In genomic region chr16:30511563-30512340, GRCm38 (mm10) we compare ENCODE assay signal across 9 mouse cellular contexts. TPM values are rescaled to one million over a fixed set of nuclear protein-coding genes. Genes with fewer than 3 reads are reported as not detected.
DNase-seq lines count a peak whose midpoint lies in the region; ATAC-seq and TF ChIP-seq lines count a peak whose summit lies in the region.
"Had no signal": no experiment of that assay in that cellular context is flagged by ENCODE, and none has a peak within 500 bp of the region (broad histone marks: within the 10 kb centered on the region; RNA-seq: fewer than 3 reads in every experiment).

No protein-coding gene starts in this region.

- no peak for TF ChIP-seq POLR2A in cortical plate, adult 2 months (IDR thresholded peaks at IDR 0.05; ENCODE audit: extremely low read depth, insufficient read depth, low read length)

- peak overlapping the region; percentile 72; the same call in 1 of the 2 replicates for H3K4me3 ChIP-seq in kidney, embryonic 14.5 days (ENCODE audit: low read length)
- peak overlapping the region; percentile 37; the same call in 1 of the 2 replicates for H3K4me3 ChIP-seq in cortical plate, adult 2 months (ENCODE audit: insufficient read depth, low read length)
- H3K4me3 ChIP-seq in intestine, embryonic 14.5 days (ENCODE audit: low read depth, low read length), result peak overlapping the region; percentile 57
- peak overlapping the region; percentile 56 for H3K4me3 ChIP-seq in midbrain, embryonic 15.5 days

- ATAC-seq in kidney, embryonic 14.5 days (ENCODE audit: low FRiP score, low TSS enrichment), result no peak
- no peak for ATAC-seq in intestine, embryonic 14.5 days (replicated peaks; ENCODE audit: low FRiP score, low TSS enrichment, low read depth)
- no peak for ATAC-seq in midbrain, embryonic 15.5 days (replicated peaks)
- ATAC-seq in CD4-positive, CD25-positive, alpha-beta regulatory T cell, adult 4 months, result no peak

- peak overlapping the region; percentile 68 for H3K4me2 ChIP-seq in kidney, embryonic 14.5 days (replicated peaks; ENCODE audit: low read depth, low read length)
- peak overlapping the region; percentile 84 for H3K4me2 ChIP-seq in intestine, embryonic 14.5 days (ENCODE audit: low read length)
- H3K4me2 ChIP-seq in midbrain, embryonic 15.5 days, result peak overlapping the region; percentile 64

- H3K27ac ChIP-seq in kidney, embryonic 14.5 days (ENCODE audit: low read depth, low read length), result no peak overlapping the region
- H3K27ac ChIP-seq in cortical plate, adult 2 months (ENCODE audit: insufficient read depth, low read length), result no peak overlapping the region
- peak overlapping the region; percentile 89 for H3K27ac ChIP-seq in intestine, embryonic 14.5 days (ENCODE audit: low read depth)
- H3K27ac ChIP-seq in midbrain, embryonic 15.5 days, result peak overlapping the region; percentile 89

- H3K4me1 ChIP-seq in kidney, embryonic 14.5 days (ENCODE audit: control insufficient read depth, insufficient read depth, low read length), result peaks cover 21% of the 10 kb centered on the region
- no peaks in the 10 kb centered on the region; the same call in 1 of the 2 replicates for H3K4me1 ChIP-seq in cortical plate, adult 2 months (ENCODE audit: control insufficient read depth, insufficient read depth, low read length)
- peaks cover 30% of the 10 kb centered on the region for H3K4me1 ChIP-seq in intestine, embryonic 14.5 days (replicated peaks; ENCODE audit: control insufficient read depth, insufficient read depth, low read length)
- peaks cover 25% of the 10 kb centered on the region for H3K4me1 ChIP-seq in midbrain, embryonic 15.5 days

- no peak for DNase-seq in kidney, adult 18-20 months
- DNase-seq in intestine, embryonic 14.5 days (ENCODE audit: low spot score), result no peak
- no peak for DNase-seq in left cerebral cortex, postnatal 36 days (ENCODE audit: low spot score in 2 of 2)
- no peak for DNase-seq in thymus, postnatal 10 days (ENCODE audit: low spot score in 2 of 2)
- DNase-seq: cerebellum, postnatal 36 days had no signal

- 0 out of 2 replicates have a peak, but pooled peaks cover 3% of the 10 kb centered on the region for H3K27me3 ChIP-seq in kidney, embryonic 14.5 days (ENCODE audit: control insufficient read depth, insufficient read depth, low read length)
- H3K27me3 ChIP-seq in intestine, embryonic 14.5 days (replicated peaks; ENCODE audit: control insufficient read depth, insufficient read depth, low read length), result no peaks in the 10 kb centered on the region
- no peaks in the 10 kb centered on the region for H3K27me3 ChIP-seq in midbrain, embryonic 15.5 days (replicated peaks)

- no peak for TF ChIP-seq CTCF in cortical plate, adult 2 months (IDR thresholded peaks at IDR 0.05; ENCODE audit: extremely low read depth, insufficient read depth, low read length)

- 80% methylated on average over 13 of the region's 13 CpGs for WGBS in kidney, embryonic 14.5 days
- 74% methylated on average over 13 of the region's 13 CpGs for WGBS in intestine, embryonic 14.5 days
- 80% methylated on average over 13 of the region's 13 CpGs for WGBS in midbrain, embryonic 15.5 days

- intact Hi-C loops in left cerebral cortex, postnatal 36 days (cut with DNase I), result no loop called here

- H3K36me3 ChIP-seq in kidney, embryonic 14.5 days (ENCODE audit: control insufficient read depth, insufficient read depth, low read length), result no peaks in the 10 kb centered on the region
- H3K36me3 ChIP-seq in intestine, embryonic 14.5 days (ENCODE audit: control insufficient read depth, insufficient read depth, low read length), result no peaks in the 10 kb centered on the region
- H3K36me3 ChIP-seq in midbrain, embryonic 15.5 days (replicated peaks), result peaks cover 21% of the 10 kb centered on the region

- peaks cover 5% of the 10 kb centered on the region; the same call in 1 of the 2 replicates for H3K9me3 ChIP-seq in kidney, embryonic 14.5 days (ENCODE audit: control insufficient read depth, low read length)
- H3K9me3 ChIP-seq in intestine, embryonic 14.5 days (ENCODE audit: control insufficient read depth, low read length), result 0 out of 2 replicates have a peak, but pooled peaks cover 3% of the 10 kb centered on the region
- H3K9me3 ChIP-seq in midbrain, embryonic 15.5 days, result no peaks in the 10 kb centered on the region

- peak overlapping the region; percentile 73; the same call in 1 of the 2 replicates for H3K9ac ChIP-seq in kidney, embryonic 14.5 days (ENCODE audit: low read depth, low read length)
- peak overlapping the region; percentile 70 for H3K9ac ChIP-seq in intestine, embryonic 14.5 days (ENCODE audit: low read length)
- H3K9ac ChIP-seq in midbrain, embryonic 15.5 days, result peak overlapping the region; percentile 73

RNA-seq across cellular contexts. Expression of gene Tmem44, which starts 38.9 kb away (rescaled TPM):
- polyA plus RNA-seq in kidney, embryonic 14.5 days (2014; fragmentation: Nextera tagmentation; extraction: Ambion mirVana), result 14.1 and 15.1 TPM in 2 replicates
- polyA plus RNA-seq in cortical plate, adult 2 months (2012; rRNA removed), result 92.0 and 101 TPM in 2 replicates
- polyA plus RNA-seq in intestine, embryonic 14.5 days (2014; fragmentation: Nextera tagmentation; extraction: Ambion mirVana), result 15.0 and 15.6 TPM in 2 replicates
- polyA plus RNA-seq in midbrain, embryonic 15.5 days (2015; fragmentation: Nextera tagmentation; extraction: Ambion mirVana), result 88.4 and 96.0 TPM in 2 replicates
- 10 to 100 TPM; 68.1 to 71.7 TPM for total RNA-seq in left cerebral cortex, postnatal 36 days (2021)
- under 1 TPM in 1 of 2 experiments, not detected in 1; 0.70 TPM for polyA plus RNA-seq in CD4-positive, CD25-positive, alpha-beta regulatory T cell, adult 4 months (2017; shearing (Covaris generic))

Comparison
In these comparisons a context has a peak if more than half of its experiments do, and no peak if none do; other contexts are left out.
1. H3K27ac ChIP-seq: peak in intestine, embryonic 14.5 days (single experiment) and midbrain, embryonic 15.5 days (single experiment); none in kidney, embryonic 14.5 days (single experiment) and cortical plate, adult 2 months (single experiment).
2. Peak in every context shown above with its lines, with median percentiles within 50 percentile points of each other: H3K4me2 ChIP-seq, H3K4me3 ChIP-seq and H3K9ac ChIP-seq.